Mouse (Mus musculus): Measurements from ENCODE around the gene Strip2. TPM values are rescaled to one million over a fixed set of nuclear protein-coding genes. Genes with fewer than 3 reads are reported as not detected.

The Strip2 gene
- polyA plus RNA-seq (2021; fragmentation: Nextera tagmentation): 4.1 and 8.3 TPM in 2 replicates
- long read RNA-seq, experiment 1, partial matches to known transcripts: 0 of 2 reads
- long read RNA-seq, experiment 1, other reads (novel, unspliced or antisense): 2 of 2 reads
- long read RNA-seq, experiment 2, full-length matches to known transcripts: 13 of 19 reads
- long read RNA-seq, experiment 2, partial matches to known transcripts: 1 of 19 reads
- long read RNA-seq, experiment 2, other reads (novel, unspliced or antisense): 5 of 19 reads

DNA sequence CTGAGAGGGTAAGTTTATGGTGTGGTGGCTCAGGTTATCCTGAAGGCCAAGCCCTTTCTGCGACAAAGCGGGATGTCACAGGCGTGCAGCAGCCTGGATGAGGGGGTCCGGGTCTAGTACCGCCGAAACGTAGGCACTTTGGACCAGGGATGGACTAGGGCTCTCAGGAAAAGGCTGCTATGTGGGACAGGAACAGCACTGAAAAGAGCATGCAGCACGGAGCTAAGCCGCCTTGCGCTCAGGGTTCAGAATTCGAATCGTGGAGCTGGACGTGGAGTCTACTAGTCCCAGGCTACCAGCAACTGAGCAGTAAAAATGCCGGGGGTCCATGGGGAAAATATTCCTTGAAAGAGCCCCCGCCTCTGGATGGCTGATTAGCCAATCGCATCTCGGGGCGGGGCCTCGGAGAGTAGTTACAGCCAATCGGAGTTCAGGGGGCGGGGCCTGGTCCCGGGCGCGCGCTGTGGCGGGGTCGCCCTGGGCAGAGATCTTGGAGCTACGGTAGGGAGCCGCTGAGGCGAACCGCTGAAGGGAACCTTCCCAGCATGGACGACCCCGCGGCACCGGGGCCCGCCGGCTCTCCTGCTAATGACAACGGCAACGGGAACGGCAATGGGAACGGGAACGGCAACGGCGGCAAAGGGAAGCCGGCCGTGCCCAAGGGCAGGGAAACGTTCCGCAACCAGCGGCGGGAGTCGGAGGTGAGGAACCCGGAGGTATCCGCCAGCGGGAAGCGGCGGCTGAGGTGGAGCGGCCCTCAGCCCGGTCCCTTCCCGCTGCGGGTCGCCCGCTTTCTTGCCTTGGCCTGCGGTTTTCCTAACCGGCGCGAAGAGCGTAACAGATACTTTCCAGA, at the start of gene Strip2:
TSS of gene Strip2 (plus strand) at position 483 of the 853 bp plus-strand sequence.

Small RNAs within 50 kb of the gene (microRNA-seq; reads per million reads assigned to microRNA genes)
- gene Gm23049: not detected

Other genes starting within 250 kb of the Strip2 start
- gene Tspan33, start 222.8 kb upstream of the Strip2 start, polyA plus RNA-seq (2021; fragmentation: Nextera tagmentation): 2.0 and 3.6 TPM in 2 replicates
- 2.8 and 3.7 TPM in 2 replicates for gene Smo, start 181.5 kb upstream of the Strip2 start, polyA plus RNA-seq (2021; fragmentation: Nextera tagmentation)
- gene Ahcyl2, start 149.0 kb upstream of the Strip2 start, polyA plus RNA-seq (2021; fragmentation: Nextera tagmentation): 13.2 and 24.3 TPM in 2 replicates
- gene Nrf1, start 131.0 kb downstream of the Strip2 start, polyA plus RNA-seq (2021; fragmentation: Nextera tagmentation): 6.7 and 8.1 TPM in 2 replicates